Mouse (Mus musculus) heart, postnatal 0 days (tissue): ENCODE results near the gene Bcat2.

ENCODE experiments used
- CTCF ChIP-seq: IDR thresholded peaks from 2 replicates; pipeline ENCODE4 v1.5.1; 2016; ENCODE audit warnings: antibody characterized with exemption, control low read depth, low read depth
- EP300 ChIP-seq: IDR thresholded peaks from 2 replicates; pipeline ENCODE4 v1.6.1; 2016; ENCODE audit warnings: antibody characterized with exemption, low read depth

GRCm38 (mm10) chr7:45573954-45574353 lies 4.0 kb downstream of the Bcat2 start:
- TF ChIP-seq EP300 (no peak), CTCF (no peak)
